Mouse (Mus musculus) frontal cortex, postnatal 10 days (tissue): Measurements from ENCODE around the gene Reg4.

Experiments used
- DNase-seq, 2 experiments: peaks; one replicate each; pipeline ENCODE4 v3.0.0; 2022; ENCODE audit warnings: low spot score in 2 of 2, mixed read lengths in 1 of 2

Reg4 gene

GRCm38 (mm10) chr3:98282422-98282821 is 60.5 kb downstream of the Reg4 start:
- DNase-seq: no peak

DNA sequence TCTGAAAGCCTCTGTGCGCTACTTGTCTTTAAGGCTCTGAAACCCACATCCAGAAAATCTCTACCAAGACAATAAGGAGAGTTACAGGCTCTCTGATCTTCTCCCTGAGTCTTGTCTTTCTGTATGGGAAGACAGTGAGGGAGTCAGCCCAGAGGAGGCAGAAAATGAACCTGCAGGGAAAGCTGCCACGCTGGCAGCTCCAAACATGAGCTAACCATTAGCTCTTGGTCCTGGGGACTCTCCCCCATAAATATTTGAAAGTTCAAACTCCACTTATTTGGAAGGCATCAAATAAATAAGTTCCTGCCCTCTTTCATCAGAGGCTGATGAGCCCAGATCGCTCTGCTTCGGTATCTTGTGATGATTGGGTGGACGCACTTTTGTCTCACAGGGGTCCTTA is 61.2 kb downstream of the Reg4 start:
- no peak for DNase-seq
